Mouse (Mus musculus): ENCODE measurements around the gene Glis3.

Gene Glis3

GRCm38 (mm10) chr19:28375746-28376145, 304.1 kb downstream of the Glis3 start:
- DNase-seq, result peak; percentile 9

- no peak for DNase-seq
Measured at GRCm38 (mm10) chr19:28374524-28374923, 305.4 kb downstream of the Glis3 start.

- no peak for DNase-seq
Measured at GRCm38 (mm10) chr19:28368215-28368614, 311.7 kb downstream of the Glis3 start.

GRCm38 (mm10) chr19:28367274-28367673, 312.6 kb downstream of the Glis3 start:
- DNase-seq, result no peak

GRCm38 (mm10) chr19:28366766-28367165, 313.1 kb downstream of the Glis3 start:
- DNase-seq, result no peak

- DNase-seq, result peak; percentile 29
Measured at GRCm38 (mm10) chr19:28365897-28366296, 314.0 kb downstream of the Glis3 start.

GRCm38 (mm10) chr19:28360884-28361283, 319.0 kb downstream of the Glis3 start:
- DNase-seq, result no peak

- no peak for DNase-seq
Measured at GRCm38 (mm10) chr19:28357595-28357994, 322.3 kb downstream of the Glis3 start.

- no peak for DNase-seq
Measured at GRCm38 (mm10) chr19:28351068-28352066, 328.5 kb downstream of the Glis3 start.

- DNase-seq, result no peak
Measured at GRCm38 (mm10) chr19:28347080-28347825, 332.6 kb downstream of the Glis3 start.

- DNase-seq, result no peak
Measured at GRCm38 (mm10) chr19:28343640-28344039, 336.2 kb downstream of the Glis3 start.

GRCm38 (mm10) chr19:28337574-28337973, 342.3 kb downstream of the Glis3 start:
- no peak for DNase-seq

GRCm38 (mm10) chr19:28336651-28337510, 343.0 kb downstream of the Glis3 start:
- DNase-seq, result no peak

GRCm38 (mm10) chr19:28335890-28336289, 344.0 kb downstream of the Glis3 start:
- DNase-seq, result no peak

GRCm38 (mm10) chr19:28333007-28333766, 346.7 kb downstream of the Glis3 start:
- no peak for DNase-seq

GRCm38 (mm10) chr19:28328444-28329110, 351.3 kb downstream of the Glis3 start:
- DNase-seq, result peak; percentile 7

- no peak for DNase-seq
Measured at GRCm38 (mm10) chr19:28327536-28327935, 352.3 kb downstream of the Glis3 start.

- DNase-seq, result no peak
Measured at GRCm38 (mm10) chr19:28306036-28306435, 373.8 kb downstream of the Glis3 start.

GRCm38 (mm10) chr19:28305510-28305909, 374.4 kb downstream of the Glis3 start:
- no peak for DNase-seq

- no peak for DNase-seq
Measured at GRCm38 (mm10) chr19:28302831-28303242, 377.0 kb downstream of the Glis3 start.

GRCm38 (mm10) chr19:28300226-28300625, 379.7 kb downstream of the Glis3 start:
- no peak for DNase-seq
